Mouse (Mus musculus) CD4-positive, CD25-positive, alpha-beta regulatory T cell, adult 4 months (primary cell): ENCODE data around the gene Pigw. TPM values are rescaled to one million over a fixed set of nuclear protein-coding genes. Genes with fewer than 3 reads are reported as not detected.
A peak's percentile ranks its signal among the peaks of the same experiment; 100 is the strongest.
"Not testable (repeated sequence)": the region's sequence is repeated elsewhere in the genome, so short reads cannot be mapped to it uniquely, and the experiment has no call there.

Source experiments
- ATAC-seq: one replicate; pipeline ENCODE4 v1.8.0; 2017
- polyA plus RNA-seq, 2 experiments: library from polyadenylated mRNA; unstranded; fragments of 100-300 nt; shearing (Covaris generic); gene quantifications; one replicate each; pipeline ENCODE4 v1.2.1; 2017

Gene Pigw
- polyA plus RNA-seq, 2 experiments from 2014 or later: 1.6 to 2.5 TPM

GRCm38 (mm10) chr11:84879007-84879771 is 896 bp downstream of the Pigw start:
- no peak for ATAC-seq

DNA sequence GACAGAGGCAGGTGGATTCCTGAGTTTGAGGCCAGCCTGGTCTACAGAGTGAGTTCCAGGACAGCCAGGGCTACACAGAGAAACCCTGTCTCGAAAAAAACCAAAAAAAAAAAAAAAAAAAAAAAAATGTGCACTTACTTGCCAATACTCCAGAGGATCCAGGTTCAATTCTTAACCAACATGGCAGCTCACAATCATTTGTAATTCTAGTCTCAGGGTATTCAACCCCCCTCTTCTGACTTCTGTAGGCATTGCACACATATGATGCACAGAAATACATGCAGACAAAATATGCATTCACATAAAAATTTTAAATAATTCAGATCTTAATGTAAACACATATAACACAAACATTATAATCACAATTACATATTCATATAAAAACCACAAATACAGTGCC is 4.1 kb downstream of the Pigw start:
- ATAC-seq: not testable (repeated sequence)

DNA sequence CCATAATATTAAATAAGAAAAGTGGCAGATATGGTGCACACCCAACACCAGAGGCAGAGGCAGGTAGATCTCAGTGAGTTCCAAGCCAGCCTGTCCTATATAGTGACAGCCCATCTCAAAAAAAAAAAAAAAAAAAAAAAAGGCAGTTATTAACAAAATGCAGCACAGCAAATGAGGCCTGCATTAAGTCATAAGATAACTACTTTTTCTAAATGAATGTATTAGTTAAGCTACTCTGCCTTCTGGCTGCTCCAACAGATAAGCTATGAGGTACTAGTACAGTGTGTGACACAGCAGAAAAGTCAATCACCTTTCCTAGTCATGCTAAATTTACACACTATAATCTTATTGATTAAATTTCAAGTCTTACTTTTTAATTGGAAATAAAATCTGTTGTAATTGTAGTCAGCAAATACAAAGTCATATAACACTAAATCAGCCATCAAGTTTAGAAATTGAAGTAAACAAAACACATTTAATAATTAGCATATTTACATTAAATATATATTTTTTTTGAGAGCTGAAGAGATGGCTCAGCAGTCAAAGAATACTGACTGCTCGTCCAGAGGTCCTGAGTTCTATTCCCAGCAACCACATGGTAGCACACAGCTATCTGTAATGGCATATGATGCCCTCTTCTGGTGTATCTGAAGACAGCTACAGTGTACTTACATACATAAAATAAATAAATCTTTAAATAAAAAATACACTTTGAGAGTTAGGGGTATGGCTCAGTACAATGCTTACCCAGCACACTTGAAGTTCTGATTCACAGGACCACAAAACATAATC is 6.8 kb downstream of the Pigw start:
- ATAC-seq: no peak

GRCm38 (mm10) chr11:84871548-84872069 is 8.5 kb downstream of the Pigw start:
- no peak for ATAC-seq

- ATAC-seq: no peak
These were observed 9.0 kb downstream of the Pigw start for GRCm38 (mm10) chr11:84871046-84871445.

DNA sequence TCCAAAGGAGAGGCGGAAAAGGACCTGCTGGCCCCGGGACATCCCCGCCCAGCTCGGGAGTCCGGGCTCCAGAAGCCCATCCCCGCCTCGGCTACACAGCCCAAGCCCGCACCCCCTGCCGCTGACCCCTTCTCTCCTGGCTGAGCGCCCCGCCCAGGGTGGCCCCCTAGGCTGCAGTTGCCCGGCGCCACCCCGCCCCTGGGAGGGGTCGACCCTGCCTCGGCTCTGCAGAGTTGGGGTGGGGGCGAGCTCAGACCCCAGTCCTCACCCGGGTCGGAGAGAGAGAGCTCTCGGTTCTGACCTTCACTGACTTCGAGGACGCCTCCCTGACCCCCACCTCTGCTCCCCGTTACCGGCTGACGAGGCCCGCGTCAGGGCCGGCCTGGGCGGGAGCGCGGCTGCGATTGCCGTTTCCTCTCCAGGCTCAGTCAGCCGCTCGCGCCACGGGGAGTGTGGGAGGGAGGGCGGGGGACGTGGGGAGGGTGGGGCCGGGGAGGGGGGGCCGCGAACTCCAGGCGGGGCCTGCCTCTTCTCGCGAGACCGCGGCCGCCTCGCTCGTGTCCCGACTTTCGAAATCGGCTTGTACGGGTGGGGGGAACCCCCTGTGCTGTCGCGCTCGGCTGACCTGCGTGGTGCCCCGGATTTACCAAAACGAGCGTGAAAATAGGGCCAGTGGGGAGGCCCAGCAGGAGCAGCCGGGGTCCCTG is 9.6 kb downstream of the Pigw start, which contains the start of gene Ggnbp2:
Gene Ggnbp2, minus strand, starts transcription at position 481 of the 707 bp plus-strand sequence.
- peak; percentile 71 for ATAC-seq

- peak; percentile 73 for ATAC-seq
These were observed 10.4 kb downstream of the Pigw start for GRCm38 (mm10) chr11:84869537-84870232.

DNA sequence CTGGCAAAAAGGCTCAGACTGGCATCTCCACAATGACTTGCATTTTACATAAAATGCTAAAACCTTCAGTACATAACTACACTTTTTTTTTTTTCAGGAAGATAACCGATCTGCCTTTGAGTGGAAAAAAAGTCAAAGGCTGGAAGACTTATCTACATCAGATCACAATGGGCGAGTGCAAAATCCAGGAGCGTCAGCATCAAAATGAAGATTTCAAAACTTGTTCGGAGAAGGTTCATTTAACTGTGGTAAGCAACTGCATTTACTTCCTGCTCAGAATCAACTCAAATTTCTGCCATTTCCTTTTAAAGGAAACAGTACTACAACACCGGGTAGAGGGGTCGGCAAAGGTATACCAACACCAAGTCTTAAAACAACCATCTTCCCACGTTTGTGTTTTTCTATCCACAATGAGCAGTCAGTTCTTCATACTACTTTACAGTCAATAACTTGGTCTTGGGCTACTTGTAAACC is 11.3 kb downstream of the Pigw start:
- no peak for ATAC-seq

DNA sequence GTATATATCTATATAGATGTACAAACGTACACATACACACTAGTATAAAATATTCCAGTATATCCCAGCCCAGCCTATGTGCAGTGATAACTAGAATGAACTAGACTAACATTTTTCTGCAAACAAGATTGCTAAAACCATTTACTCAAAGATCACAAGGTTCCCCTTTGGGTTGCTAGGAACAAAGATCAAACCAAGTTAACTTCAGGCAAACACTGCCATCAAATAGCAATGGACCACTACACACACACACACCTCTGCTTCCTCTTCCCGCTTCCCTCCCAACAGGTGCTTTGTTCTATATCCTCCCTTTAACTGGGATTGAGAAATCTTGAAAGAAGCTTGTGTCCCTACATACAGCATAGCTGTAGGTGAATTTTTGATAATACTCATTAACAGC is 12.5 kb downstream of the Pigw start:
- no peak for ATAC-seq

DNA sequence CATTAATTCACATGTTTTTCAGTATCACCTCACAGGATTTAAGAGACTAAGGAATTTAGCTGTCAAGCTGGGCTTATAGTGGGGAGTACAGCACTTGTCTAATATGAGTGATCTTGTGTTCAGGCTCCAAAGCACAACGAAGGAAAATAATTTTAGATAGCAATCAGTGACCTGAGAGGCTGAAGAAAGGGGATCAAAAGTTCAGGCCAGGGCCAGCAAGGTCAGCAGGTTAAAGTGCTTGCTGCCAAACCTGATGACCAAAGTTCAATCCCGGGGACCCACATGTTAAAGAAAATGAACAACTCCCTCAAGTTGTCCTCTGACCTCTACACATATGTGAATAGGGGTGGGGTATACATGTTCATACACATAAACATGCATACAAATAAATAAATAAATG is 14.8 kb downstream of the Pigw start:
- ATAC-seq: no peak

DNA sequence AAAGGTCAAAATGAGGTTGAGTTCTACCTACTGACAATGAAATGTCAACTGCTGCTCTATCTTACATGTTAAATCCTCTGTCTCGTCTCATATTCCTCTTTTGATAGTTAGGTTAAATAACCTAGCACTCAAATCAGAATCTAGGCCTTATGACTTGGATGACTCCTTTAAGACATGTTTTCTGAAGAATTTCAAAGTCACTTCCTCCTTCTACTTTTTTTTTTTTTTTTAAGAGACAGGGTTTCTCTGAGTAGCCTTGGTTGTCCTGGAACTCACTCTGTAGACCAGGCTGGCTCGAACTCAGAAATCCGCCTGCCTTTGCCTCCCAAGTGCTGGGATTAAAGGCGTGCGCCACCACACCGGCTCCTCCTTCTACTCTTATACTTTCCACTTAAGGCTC is 24.8 kb downstream of the Pigw start:
- no peak for ATAC-seq

- ATAC-seq: no peak
These were observed 32.5 kb downstream of the Pigw start for GRCm38 (mm10) chr11:84847475-84848090.

GRCm38 (mm10) chr11:84846741-84847474 is 33.2 kb downstream of the Pigw start:
- ATAC-seq: no peak

GRCm38 (mm10) chr11:84839330-84839729 is 40.8 kb downstream of the Pigw start:
- no peak for ATAC-seq

GRCm38 (mm10) chr11:84829495-84829894 is 50.6 kb downstream of the Pigw start:
- peak; percentile 15 for ATAC-seq

DNA sequence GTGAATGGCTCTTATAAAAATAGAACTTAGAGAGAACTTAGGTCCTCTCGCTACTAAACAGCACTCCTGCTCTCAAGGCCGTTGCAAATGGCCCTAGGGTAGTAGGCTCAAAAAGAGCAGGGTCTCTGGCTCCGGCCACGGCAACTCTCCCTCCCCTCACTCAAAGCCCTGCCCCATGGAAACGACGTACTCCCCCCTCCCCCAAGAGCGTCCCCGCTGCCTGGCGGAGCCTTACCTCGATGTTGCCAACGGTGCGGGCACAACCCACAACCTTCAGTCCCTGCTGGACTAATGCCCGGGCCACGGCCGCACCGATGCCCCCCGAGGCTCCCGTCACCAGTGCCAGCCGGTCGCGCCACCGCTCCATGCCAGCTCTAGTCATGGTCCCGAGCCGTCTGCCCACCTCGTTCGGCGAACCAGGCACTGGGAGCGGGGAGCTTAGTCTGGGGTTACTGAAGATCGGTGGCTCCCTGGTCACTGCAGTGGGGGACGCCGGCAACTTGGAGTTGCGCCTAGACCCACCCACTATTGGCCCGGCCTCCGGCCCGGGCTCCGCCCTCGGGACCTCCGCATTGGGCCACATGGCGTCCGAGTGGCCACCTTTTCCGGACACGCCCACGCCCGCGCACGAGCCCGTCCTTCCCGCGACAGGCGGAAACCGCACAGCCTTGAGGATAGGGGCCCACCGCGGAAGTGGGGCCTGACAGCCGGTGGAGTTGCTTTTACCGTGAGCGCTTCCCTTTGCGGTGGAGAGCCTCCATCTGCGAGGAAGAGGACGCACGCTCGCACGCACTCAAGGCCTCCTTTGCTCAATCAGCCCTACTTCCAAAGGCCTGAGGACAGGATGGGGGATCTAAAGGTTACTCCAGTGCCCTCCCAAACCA is 51.3 kb downstream of the Pigw start, which contains the start of gene Dhrs11:
Gene Dhrs11, minus strand, starts transcription at position 479 of the 884 bp plus-strand sequence.
- peak; percentile 93 for ATAC-seq

- no peak for ATAC-seq
These were observed 52.1 kb downstream of the Pigw start for GRCm38 (mm10) chr11:84827901-84828503.

GRCm38 (mm10) chr11:84827492-84827891 is 52.6 kb downstream of the Pigw start:
- ATAC-seq: no peak
